Comparison of ENCODE assay signal across 12 mouse cellular contexts in the genomic region with DNA sequence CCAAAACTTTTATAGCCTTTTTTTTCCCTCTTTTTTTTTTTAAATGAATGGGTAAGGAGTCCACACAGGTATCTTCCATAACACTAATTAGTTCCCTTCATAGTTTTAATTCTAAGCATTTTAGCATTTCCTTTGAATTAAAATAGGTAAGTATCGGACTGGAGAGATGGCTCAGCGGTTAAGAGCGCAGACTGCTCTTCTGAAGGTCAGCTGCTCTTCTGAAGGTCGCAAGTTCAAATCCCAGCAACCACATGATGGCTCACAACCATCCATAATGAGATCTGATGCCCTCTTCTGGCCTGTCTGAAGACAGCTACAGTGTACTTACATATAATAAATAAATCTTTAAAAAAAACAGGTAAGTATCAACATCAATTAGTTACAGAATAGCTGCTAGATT. TPM values are rescaled to one million over a fixed set of nuclear protein-coding genes. Genes with fewer than 3 reads are reported as not detected.
"Had no signal": no experiment of that assay in that cellular context is flagged by ENCODE, and none has a peak within 500 bp of the region (broad histone marks: within the 10 kb centered on the region; RNA-seq: fewer than 3 reads in every experiment).

No protein-coding gene starts in this region.

RNA-seq across cellular contexts. Expression of a gene that starts 28.3 kb away (rescaled TPM):
- total RNA-seq: megakaryocyte progenitor cell, adult 5-6 weeks; midbrain, postnatal 0 days; monocyte, adult 5-6 weeks; neutrophil, adult 5-6 weeks had no signal
- polyA plus RNA-seq: lung, embryonic 15.5 days; lung, postnatal 0 days; macrophage; midbrain, embryonic 11.5 days; midbrain, embryonic 15.5 days; neural tube, embryonic 12.5 days; spleen, adult 2 months; urinary bladder, adult 2 months had no signal
